Mouse (Mus musculus) liver, embryonic 14.5 days (tissue): ENCODE data around the gene Btbd35f6.
"Not testable (repeated sequence)": the region's sequence is repeated elsewhere in the genome, so short reads cannot be mapped to it uniquely, and the experiment has no call there.

Experiments used
- CTCF ChIP-seq: IDR thresholded peaks from 2 replicates; pipeline ENCODE4 v1.5.1; 2016; ENCODE audit warnings: antibody characterized with exemption, low read depth, control low read depth
- EP300 ChIP-seq: IDR thresholded peaks from 2 replicates; pipeline ENCODE4 v1.6.1; 2016; ENCODE audit warnings: antibody characterized with exemption, low read depth

- not testable (repeated sequence) for TF ChIP-seq CTCF, EP300
Measured at GRCm38 (mm10) chrX:33926344-33926743, 30.0 kb downstream of the Btbd35f6 start.
